Mouse (Mus musculus): ENCODE measurements around the gene Fabp3. TPM values are rescaled to one million over a fixed set of nuclear protein-coding genes. Genes with fewer than 3 reads are reported as not detected.

The Fabp3 gene
- total RNA-seq, 2 experiments from 2014 or later: 17.0 to 48.9 TPM

DNA sequence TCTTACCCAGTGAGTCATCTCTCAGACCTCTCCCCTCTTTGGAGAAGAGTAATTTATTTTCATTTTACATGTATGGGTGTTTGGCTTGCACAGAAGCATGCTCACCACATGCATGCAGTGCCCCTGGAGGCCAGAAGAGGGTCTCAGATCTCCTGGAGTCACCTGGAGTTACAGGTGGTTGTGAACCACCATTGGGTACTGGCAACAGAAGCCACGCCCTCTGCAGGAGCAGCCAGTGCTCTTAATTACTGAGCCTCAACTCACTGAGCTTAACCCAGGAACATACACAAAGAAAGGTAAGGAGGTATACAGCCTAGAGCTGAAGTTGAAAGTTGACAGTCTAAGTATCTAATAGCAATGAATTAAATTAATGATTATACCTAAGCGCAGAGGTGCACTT, 17.1 kb downstream of the Fabp3 start:
- DNase-seq: no peak

DNA sequence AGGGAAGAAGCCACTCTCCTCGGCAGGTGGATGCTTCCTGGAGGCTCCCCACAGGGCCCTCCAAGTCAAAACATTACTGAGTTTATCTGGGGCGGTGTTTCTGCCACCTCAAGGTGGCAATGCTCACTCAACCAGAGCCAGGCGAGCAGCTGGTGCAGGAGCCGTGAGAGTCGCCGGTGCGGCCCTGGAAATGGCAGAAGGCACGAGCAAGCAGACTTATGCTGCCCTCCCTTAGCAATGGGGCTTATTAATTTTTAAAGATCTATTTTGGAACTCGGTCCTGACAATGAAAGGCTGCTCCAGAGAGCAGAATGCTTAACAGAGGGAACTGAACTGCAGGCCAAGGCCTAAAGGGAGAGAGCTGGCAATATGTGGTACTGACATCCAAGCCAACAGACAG, 19.0 kb downstream of the Fabp3 start:
- no peak for DNase-seq

DNA sequence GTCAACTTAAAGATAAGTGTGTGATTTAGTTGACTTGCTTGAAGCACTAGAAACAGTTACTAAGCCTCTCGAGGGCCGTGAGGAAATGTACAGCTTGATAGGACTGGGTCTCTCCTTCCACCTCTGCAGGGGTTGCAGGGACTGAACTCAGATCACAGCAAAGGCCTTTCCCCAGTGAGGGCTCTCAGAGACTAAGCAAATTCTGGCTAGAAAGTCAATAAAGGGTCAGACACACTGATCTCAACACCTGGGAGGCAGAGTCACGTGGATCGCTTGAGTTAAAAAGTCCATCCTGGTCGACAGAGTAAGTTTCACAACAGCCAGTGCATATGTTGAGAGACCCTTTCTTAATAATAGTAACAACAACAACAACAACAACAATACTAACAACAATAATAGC, 27.5 kb downstream of the Fabp3 start:
- no peak for DNase-seq

DNA sequence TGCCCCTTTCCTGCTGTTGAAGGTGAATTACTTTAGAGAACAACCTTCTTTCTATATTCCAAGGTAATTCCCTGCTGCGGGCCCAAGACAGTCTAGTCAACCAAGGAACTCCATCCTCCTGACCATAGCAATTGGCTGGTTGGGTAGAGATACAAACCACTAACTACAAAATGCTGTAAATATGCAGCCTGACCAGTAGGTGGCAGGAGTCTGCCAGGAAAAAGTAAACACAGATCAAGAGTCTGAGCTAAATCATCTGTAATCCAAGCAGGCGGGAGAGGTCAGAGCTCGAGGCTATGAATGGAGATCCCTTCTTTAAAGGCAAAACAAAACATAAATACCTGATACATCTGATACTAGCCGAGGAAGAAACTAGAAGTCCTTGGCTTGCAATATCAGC, 33.3 kb downstream of the Fabp3 start:
- peak; percentile 53 to 78 for DNase-seq

DNA sequence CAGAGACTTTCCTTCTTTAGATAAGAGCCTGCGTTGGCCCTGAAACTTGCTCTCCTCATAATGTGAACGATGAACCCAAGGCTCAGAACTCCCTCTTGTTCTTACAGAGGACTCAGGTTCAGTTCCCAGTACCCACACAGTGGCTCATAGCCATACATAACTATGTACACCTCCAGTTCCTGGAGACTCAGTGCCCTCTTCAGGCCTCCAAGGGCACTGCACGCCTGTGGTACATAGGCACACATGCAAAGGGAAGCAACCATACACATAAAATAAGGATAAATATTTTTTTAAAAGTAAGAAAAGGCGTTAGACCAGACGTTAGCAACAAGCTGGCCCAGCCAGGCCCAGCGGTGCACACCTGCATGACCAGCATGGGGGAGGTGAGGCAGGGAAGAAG, 41.3 kb downstream of the Fabp3 start:
- DNase-seq: no peak

DNA sequence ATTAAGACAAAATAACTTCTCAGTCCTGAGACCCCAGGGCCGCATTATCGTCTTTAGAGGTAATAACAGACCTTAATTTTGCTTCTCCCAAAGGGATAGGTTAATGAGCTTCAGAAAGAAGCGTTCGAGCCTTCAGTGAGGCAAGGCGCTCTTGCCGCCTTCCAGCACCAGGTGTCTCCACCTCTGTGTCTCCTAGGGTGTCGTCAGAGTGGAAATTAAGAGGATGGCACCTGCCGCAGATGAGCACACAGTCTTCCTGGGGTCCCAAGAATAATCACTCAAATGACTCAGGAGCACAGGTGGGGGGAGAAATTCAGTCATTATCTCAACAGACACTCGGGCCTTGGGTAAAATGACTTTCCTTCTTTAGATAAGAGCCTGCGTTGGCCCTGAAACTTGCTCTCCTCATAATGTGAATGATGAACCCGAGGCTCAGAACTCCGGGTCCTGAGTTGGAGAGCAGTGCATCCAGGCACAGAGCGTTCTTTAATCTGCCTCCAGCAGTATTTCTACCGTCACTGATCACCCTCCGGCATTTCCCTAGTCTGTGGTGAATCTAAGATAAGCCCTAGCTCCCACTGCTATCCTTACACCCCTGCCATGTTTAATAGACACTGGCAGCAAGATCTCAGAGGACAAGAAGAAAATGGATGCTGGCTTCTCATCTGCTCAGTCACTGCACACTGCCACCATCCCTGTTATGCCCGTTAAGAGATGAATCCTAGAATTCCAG, 42.5 kb downstream of the Fabp3 start:
- DNase-seq: no peak

DNA sequence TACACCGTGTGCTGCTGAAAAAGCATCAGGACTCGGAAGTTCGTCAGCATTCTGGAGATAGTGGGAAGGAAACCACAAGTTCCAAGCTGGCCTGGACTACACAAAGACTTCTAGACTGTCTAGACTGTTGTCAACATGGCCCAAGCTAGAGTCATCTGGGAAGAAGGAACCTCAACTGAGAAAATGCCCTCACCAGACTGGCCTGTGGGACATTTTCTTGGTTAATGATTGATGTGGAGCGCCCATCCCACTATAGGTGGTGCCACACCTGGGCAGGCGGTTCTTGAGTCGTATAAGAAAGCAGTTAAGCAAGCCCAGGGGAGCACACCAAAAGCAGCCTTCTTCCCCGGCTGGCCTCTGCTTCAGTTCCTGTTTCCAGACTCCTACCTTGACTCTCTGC, 44.2 kb downstream of the Fabp3 start:
- no peak for DNase-seq

DNA sequence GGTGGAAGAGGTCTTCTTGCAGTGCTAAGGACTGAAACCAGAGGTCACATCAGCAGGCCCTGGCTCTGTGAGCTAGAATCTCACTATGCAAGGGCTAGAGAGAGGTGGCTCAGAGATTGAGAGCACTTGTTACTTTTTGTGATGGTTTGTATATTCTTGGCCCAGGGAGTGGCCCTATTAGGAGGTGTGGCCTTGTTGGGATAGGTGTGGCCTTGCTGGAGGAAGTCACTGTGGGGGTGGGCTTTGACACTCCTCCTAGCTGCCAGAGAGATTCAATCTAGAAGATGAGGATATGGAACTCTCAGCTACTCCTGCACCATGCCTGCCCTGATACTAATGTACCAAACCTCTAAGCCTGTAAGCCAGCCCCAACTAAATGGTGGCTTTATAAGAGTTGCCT, 49.6 kb downstream of the Fabp3 start:
- DNase-seq: no peak

DNA sequence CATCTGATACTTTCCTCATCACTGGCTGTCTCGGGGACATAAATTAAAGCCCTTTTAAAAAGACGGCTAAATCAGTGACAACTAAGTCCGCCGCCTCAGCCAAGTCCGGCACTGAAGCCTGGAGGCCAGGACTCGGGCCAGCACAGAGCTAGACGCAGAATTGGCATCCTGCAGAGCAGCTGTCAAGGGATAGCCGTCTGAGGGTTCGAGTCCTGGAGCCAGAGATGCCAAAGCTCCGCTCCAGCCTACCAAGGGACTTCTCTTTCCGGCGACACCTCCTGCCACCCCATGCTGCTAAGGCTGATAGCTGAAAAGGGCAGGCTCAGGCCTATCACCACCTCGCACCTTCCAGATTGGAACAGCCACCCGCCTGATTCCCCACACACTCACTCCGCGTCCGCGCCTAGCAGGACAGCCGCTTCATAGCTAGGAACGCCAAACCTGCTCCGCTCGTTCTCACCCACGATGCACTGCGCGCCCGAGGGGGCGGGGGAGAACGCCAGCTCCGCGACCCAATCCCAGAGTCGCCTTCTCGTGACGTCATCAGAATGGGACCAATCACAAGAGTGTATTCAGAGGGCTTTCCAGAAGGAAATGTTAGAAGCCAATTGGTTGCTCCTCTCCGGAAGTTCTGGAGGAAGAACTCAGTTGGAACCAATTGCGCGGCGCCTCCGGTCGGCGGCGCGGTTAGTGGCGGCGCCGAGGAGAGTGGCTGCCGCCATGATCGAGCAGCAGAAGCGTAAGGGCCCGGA, 51.3 kb downstream of the Fabp3 start, which contains the start of the genes Zcchc17 and Snrnp40:
Zcchc17 (minus strand) TSS at position 458 of the 752 bp plus-strand sequence.
Snrnp40 (plus strand) TSS at position 647 of the 752 bp plus-strand sequence.
- peak; percentile 98 to 99 for DNase-seq

DNA sequence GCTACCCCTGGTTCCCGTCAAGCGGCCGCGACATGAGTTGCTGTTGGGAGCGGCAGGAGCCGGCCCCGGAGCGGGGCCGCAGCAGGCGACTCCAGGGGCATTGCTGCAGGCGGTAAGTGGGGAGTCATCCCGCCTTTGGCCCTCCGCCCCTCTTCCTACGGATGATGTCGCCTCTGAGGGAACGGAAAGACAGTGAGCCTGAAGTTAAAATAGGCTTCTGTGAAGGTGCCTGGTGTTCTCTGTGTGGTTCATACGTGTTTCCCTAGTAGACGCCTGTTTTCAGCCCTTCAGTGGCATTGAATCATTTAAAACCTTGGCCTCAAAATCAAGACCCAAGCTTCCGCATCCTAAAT, 51.8 kb downstream of the Fabp3 start:
- DNase-seq: no peak

Other genes with a start within 250 kb of the Fabp3 start
- 10 to 100 TPM; 74.4 to 84.0 TPM for gene Pef1, start 206.0 kb upstream of the Fabp3 start, total RNA-seq (2021)
- under 1 TPM; 0.40 to 0.46 TPM for gene Hcrtr1, start 169.2 kb upstream of the Fabp3 start, total RNA-seq (2021)
- 100 to 1,000 TPM; 103 to 217 TPM for gene Tinagl1, start 133.5 kb upstream of the Fabp3 start, total RNA-seq (2021)
- gene Gm853, start 86.2 kb upstream of the Fabp3 start, total RNA-seq (2021): not detected
- 1 to 10 TPM in 1 of 2 experiments, under 1 TPM in 1; 0.50 to 1.4 TPM for gene Serinc2, start 29.4 kb upstream of the Fabp3 start, total RNA-seq (2021)
- gene Gm10570, start 79 bp downstream of the Fabp3 start, total RNA-seq (2021): not detected
- gene Zcchc17, start 51.3 kb downstream of the Fabp3 start, total RNA-seq (2021): 10 to 100 TPM; 41.4 to 45.8 TPM
- gene Snrnp40, start 51.5 kb downstream of the Fabp3 start, total RNA-seq (2021): 10 to 100 TPM; 30.3 to 34.6 TPM